Mouse (Mus musculus) heart, adult 18-20 months (tissue): ENCODE measurements around the gene Pls3. TPM values are rescaled to one million over a fixed set of nuclear protein-coding genes. Genes with fewer than 3 reads are reported as not detected.

Experiments
- DNase-seq, 2 experiments: peaks; one replicate each; pipeline ENCODE4 v3.0.0; 2021 to 2022; ENCODE audit warnings: mixed read lengths in 1 of 2
- total RNA-seq, 2 experiments: library from RNA; stranded (reverse); gene quantifications; 2 replicates each; pipeline ENCODE4 v1.2.3; 2021

The Pls3 gene
- total RNA-seq, 2 experiments from 2014 or later, result 34.8 to 45.8 TPM

DNA sequence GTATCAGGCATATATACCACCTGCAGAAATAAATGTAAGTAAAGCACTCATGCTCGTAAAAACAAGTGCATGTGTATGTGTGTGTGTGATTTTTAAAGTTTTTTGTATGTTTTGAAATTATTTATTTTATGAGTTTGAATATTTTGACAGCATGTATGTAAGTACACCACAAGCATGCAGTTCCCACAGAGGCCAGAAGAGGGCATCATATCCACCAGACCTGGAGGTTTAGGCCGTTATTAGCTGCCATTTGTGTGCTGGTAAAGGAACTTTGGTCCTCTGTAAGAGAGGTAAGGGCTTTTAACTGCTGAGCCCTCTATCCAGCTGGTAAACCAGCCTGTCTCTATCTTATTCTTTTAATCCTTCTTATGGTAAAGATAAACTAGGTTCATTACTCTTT is 97.5 kb downstream of the Pls3 start:
- peak in 1 of 2 experiments; percentile 21 for DNase-seq

DNA sequence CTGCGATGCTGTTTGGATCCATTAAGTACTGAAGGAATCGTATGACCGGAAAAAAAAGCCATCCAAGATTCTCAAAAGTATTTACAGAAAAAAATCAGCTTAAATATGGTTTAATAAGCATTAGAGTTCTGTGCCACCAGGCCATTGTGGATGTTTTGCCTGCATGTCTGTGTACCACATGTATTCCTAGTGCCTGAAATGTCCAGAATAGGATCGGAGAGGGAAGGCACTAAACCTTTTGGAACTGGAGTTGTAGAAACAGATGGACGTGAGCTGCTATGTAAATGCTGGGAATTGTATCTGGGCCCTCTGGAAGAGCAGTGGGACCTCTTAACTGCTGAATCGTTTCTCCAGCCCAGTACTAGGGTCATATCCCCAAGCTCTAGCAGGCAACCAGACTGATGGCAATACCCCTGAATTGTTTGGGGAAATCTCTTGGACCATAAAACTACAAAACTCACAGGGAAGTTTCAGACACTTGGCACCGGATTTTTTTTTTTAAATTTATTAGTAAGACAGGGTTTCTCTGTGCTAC is 110.1 kb downstream of the Pls3 start:
- no peak for DNase-seq

DNA sequence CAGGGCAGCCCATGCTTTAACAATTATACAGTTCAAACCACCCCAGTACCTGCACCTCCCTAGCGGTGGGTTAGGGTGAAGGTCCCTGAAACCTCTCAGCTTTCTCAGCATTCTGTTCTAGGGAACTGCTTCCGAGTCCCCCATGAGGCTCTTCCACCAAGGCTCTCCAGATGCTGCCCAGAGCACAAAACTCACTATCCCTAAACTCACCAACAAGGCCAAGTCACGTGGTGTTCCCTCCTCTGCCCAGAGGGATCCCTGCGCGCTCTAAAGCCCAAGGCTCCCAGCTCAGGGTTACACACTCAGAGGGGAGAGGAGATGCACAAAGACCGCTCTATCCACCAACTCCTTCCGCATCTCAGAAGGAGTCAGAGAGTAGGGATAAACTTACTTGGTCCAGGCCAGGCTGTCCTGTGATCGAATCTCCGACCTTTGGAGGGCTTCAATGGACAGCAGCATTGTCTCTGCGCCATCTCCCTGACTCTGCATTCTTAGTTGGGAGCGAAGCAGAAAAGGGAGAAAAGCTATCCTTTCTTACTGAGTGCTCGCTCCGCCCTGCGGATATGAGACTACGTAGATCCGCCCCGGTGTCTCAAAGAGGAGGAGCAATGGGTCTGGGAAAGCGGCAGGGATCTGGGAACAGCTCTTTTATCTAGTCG is 110.7 kb downstream of the Pls3 start:
- peak; percentile 79 for DNase-seq

DNA sequence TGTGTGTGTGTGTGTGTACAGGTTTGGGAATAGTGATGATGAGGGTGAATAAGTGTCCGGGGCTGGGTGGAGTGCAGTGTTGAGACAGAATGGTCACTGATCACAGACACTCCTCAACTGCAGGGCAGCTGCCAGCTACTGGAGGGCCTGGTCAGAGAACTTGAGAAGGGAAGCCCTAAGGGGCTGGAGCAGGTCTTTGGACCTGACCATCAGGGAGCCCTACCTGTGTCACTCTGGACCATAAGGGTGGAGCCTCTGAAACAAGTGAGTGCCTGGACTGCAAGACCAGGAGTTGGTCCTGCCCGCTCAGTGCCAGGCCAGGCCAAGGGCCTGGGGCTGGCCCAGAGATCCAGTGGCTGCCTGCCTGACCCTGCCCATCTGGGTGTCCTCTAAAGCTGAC is 115.5 kb downstream of the Pls3 start:
- DNase-seq, result peak in 1 of 2 experiments; percentile 29

DNA sequence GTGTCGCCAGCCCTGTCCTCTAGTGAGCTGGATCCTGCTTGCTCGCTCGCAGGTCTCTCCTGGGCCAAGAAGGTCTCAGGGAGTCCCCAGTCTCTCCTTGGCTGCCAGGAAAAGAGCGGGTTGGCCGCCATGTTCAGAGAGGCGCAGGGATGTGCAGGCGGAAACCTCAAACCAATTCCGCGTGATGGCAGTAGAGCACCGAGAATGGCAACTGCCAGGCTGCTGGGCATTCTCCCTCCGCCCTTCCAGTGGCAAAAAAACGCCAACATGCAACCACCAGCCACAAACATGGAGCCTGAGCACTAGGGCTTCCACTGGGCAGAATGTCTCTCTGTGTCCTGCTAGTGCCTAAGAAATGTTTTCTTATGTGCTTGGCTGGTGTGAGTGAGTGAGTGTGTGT is 115.9 kb downstream of the Pls3 start:
- DNase-seq, result peak in 1 of 2 experiments; percentile 88

DNA sequence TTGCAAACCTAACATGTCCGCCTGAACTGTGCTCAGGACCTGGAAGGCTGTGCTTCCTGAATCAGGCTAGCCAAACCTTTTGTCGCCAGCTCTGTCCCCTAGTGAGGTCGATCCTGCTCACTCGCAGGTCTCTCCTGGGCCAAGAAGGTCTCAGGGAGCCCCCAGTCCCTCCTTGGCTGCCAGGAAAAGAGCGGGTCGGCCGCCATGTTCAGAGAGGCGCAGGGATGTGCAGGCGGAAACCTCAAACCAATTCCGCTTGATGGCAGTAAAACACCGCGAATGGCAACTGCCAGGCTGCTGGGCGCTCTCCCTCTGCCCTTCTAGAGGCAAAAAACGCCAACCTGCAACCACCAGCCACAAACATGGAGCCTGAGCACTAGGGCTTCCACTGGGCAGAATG is 117.0 kb downstream of the Pls3 start:
- peak in 1 of 2 experiments; percentile 84 for DNase-seq

DNA sequence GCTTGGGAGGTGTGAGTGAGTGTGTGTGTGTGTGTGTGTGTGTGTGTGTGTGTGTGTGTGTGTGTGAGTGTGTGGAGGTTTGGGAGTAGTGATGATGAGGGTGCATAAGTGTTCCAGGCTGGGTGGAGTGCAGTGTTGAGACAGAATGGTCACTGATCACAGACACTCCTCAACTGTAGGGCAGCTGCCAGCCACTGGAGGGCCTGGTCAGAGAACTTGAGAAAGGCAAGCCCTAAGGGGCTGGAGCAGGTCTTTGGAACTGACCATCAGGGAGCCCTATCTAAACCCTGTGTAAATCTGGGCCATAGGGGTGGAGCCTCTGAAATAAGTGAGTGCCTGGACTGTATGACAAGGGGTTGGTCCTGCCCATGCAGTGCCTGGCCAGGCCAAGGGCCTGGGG is 120.5 kb downstream of the Pls3 start:
- peak in 1 of 2 experiments; percentile 34 for DNase-seq

DNA sequence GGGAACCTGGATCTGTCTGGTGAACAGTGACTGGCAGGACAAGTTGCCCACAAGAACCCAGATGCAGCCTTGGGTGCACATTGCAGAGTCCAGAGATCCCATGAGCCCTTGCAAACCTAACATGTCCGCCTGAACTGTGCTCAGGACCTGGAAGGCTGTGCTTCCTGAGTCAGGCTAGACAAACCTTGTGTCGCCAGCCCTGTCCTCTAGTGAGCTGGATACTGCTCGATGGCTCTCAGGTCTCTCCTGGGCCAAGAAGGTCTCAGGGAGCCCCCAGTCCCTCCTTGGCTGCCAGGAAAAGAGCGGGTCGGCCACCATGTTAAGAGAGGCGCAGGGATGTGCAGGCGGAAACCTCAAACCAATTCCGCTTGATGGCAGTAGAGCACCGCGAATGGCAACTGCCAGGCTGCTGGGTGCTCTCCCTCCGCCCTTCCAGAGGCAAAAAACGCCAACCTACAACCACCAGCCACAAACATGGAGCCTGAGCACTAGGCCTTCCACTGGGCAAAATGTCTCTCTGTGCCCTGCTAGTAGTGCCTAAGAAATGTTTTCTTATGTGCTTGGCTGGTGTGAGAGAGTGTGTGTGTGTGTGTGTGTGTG is 124.8 kb downstream of the Pls3 start:
- DNase-seq, result peak in 1 of 2 experiments; percentile 59

DNA sequence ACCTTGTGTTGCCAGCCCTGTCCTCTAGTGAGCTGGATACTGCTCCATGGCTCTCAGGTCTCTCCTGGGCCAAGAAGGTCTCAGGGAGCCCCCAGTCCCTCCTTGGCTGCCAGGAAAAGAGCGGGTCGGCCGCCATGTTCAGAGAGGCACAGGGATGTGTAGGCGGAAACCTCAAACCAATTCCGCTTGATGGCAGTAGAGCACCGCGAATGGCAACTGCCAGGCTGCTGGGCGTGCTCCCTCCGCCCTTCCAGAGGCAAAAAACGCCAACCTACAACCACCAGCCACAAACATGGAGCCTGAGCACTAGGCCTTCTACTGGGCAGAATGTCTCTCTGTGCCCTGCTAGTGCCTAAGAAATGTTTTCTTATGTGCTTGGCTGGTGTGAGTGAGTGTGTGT is 125.7 kb downstream of the Pls3 start:
- peak in 1 of 2 experiments; percentile 79 for DNase-seq

DNA sequence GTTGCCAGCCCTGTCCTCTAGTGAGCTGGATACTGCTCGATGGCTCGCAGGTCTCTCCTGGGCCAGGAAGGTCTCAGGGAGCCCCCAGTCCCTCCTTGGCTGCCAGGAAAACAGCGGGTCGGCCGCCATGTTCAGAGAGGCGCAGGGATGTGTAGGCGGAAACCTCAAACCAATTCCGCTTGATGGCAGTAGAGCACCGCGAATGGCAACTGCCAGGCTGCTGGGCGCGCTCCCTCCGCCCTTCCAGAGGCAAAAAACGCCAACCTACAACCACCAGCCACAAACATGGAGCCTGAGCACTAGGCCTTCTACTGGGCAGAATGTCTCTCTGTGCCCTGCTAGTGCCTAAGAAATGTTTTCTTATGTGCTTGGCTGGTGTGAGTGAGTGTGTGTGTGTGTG is 130.5 kb downstream of the Pls3 start:
- peak in 1 of 2 experiments; percentile 82 for DNase-seq

DNA sequence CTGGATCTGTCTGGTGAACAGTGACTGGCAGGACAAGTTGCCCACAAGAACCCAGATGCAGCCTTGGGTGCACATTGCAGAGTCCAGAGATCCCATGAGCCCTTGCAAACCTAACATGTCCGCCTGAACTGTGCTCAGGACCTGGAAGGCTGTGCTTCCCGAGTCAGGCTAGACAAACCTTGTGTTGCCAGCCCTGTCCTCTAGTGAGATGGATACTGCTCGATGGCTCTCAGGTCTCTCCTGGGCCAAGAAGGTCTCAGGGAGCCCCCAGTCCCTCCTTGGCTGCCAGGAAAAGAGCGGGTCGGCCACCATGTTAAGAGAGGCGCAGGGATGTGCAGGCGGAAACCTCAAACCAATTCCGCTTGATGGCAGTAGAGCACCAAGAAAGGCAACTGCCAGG is 135.5 kb downstream of the Pls3 start:
- peak in 1 of 2 experiments; percentile 36 for DNase-seq
